Mouse (Mus musculus): ENCODE measurements around the gene Tsnaxip1. TPM values are rescaled to one million over a fixed set of nuclear protein-coding genes. Genes with fewer than 3 reads are reported as not detected.

Gene Tsnaxip1
- total and polyA plus RNA-seq, 2 experiments from 2014 or later = 0.16 to 0.62 TPM

- WGBS = 85% methylated on average over 5 of the region's 5 CpGs
- Histone ChIP-seq H3K36me3 (ENCODE audit: insufficient read depth, low read length) (no peaks in the 10 kb centered on the region), H3K27me3 (ENCODE audit: insufficient read depth, low read length) (no peaks in the 10 kb centered on the region), H3K4me2 (ENCODE audit: low read depth, low read length, poor library complexity, severe bottlenecking) (no peak overlapping the region), H3K4me3 (ENCODE audit: low read depth, low read length) (no peak overlapping the region), H3K9ac (replicated peaks; ENCODE audit: low read length, poor library complexity, severe bottlenecking) (no peak overlapping the region), H3K9me3 (ENCODE audit: low read length) (no peaks in the 10 kb centered on the region), H3K27ac (ENCODE audit: low read depth, low read length) (no peak overlapping the region), H3K4me1 (ENCODE audit: insufficient read depth, low read length) (peaks cover 20% of the 10 kb centered on the region)
- no peak for TF ChIP-seq CTCF (IDR thresholded peaks at IDR 0.05)
- ATAC-seq (ENCODE audit: low FRiP score) = no peak
- no peak for DNase-seq (ENCODE audit: low spot score)
These were observed 31.0 kb downstream of the Tsnaxip1 start for GRCm38 (mm10) chr8:105858495-105858894.

DNA sequence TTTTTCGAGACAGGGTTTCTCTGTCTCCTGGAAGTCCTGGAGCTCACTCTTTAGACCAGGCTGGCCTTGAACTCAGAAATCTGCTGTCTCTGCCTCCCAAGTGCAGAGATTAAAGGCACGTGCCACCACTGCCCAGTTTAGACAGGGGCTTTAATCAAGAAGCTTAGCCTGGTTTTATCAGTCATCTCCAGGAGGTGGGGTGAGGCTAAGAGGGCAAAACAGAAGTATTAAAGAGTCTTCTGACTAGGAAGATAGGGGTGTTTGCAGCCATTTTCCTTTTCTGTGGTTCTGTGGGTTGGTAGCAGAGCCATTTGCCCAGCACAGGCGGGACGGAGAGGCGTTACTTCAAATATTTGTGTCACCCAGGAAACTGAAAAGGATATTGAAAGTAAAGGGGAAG, 31.8 kb downstream of the Tsnaxip1 start:
- no peak for DNase-seq (ENCODE audit: low spot score)
- Histone ChIP-seq H3K27ac (ENCODE audit: low read depth, low read length) (no peak overlapping the region), H3K27me3 (ENCODE audit: insufficient read depth, low read length) (no peaks in the 10 kb centered on the region), H3K9ac (replicated peaks; ENCODE audit: low read length, poor library complexity, severe bottlenecking) (no peak overlapping the region), H3K4me2 (ENCODE audit: low read depth, low read length, poor library complexity, severe bottlenecking) (no peak overlapping the region), H3K36me3 (ENCODE audit: insufficient read depth, low read length) (no peaks in the 10 kb centered on the region), H3K4me3 (ENCODE audit: low read depth, low read length) (no peak overlapping the region), H3K4me1 (ENCODE audit: insufficient read depth, low read length) (peaks cover 23% of the 10 kb centered on the region), H3K9me3 (ENCODE audit: low read length) (no peaks in the 10 kb centered on the region)
- no peak for ATAC-seq (ENCODE audit: low FRiP score)
- no peak for TF ChIP-seq CTCF (IDR thresholded peaks at IDR 0.05)
- 71% methylated on average over 5 of the region's 5 CpGs for WGBS

DNA sequence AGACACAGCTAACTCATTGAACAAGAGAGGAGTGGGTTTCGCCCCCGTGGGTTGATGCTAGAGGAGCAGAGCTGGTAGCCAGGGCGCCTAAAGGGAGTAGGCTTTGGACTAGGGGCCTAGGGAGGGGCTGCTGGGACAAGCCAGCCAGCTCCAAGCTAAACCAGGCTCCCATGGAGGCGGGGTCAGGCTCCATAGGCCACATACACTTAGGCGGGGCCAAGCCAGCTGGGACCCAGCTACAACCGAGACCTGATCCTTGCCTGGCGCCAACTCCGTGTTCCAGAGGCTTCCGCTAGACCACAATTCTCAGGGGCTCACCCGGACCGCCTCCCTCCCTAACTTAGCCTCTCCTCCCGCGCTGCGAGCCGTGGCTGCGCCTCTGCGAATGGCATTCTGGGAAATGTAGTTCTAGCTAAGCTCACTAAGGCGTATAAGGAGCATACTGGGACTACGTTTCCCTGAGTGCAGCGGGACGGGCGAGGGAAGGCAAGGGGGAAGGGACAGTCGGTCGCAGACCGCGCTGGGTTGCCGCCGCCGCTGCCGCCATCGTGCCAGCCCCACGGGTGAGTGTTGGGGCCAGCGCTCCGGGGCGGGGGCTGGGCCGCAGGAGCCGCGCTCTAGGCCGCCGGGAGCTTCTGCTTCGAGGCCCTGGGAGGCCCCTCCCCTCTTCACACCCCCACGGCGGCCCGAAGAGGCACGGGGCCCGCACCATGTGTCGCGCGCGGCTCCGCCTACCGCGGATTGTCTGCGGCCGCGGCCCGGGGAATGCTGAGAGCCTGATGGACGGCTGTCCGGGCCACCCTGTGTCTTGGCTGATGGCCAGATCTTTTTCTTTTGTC, 32.8 kb downstream of the Tsnaxip1 start, which contains the start of gene Nutf2:
Nutf2 (plus strand) TSS at position 438 of the 839 bp plus-strand sequence.
- peak within 1 kb of the TSS; percentile 86 for H3K27ac ChIP-seq (ENCODE audit: low read depth, low read length)
- no peaks in the 10 kb centered on the region for H3K27me3 ChIP-seq (ENCODE audit: insufficient read depth, low read length)
- peak; percentile 5; the same call in 1 of the 2 replicates for TF ChIP-seq CTCF (IDR thresholded peaks at IDR 0.05)
- H3K4me2 ChIP-seq (ENCODE audit: low read depth, low read length, poor library complexity, severe bottlenecking) = peak within 1 kb of the TSS; percentile 91
- ATAC-seq (ENCODE audit: low FRiP score) = peak; percentile 96
- peak within 1 kb of the TSS; percentile 93 for H3K9ac ChIP-seq (replicated peaks; ENCODE audit: low read length, poor library complexity, severe bottlenecking)
- WGBS = under 1% methylated on average over 44 of the region's 59 CpGs
- H3K4me1 ChIP-seq (ENCODE audit: insufficient read depth, low read length) = peaks cover 23% of the 10 kb centered on the region
- H3K9me3 ChIP-seq (ENCODE audit: low read length) = no peaks in the 10 kb centered on the region
- no peaks in the 10 kb centered on the region for H3K36me3 ChIP-seq (ENCODE audit: insufficient read depth, low read length)
- peak within 1 kb of the TSS; percentile 59 for H3K4me3 ChIP-seq (ENCODE audit: low read depth, low read length)
- peak; percentile 99 for DNase-seq (ENCODE audit: low spot score)

DNA sequence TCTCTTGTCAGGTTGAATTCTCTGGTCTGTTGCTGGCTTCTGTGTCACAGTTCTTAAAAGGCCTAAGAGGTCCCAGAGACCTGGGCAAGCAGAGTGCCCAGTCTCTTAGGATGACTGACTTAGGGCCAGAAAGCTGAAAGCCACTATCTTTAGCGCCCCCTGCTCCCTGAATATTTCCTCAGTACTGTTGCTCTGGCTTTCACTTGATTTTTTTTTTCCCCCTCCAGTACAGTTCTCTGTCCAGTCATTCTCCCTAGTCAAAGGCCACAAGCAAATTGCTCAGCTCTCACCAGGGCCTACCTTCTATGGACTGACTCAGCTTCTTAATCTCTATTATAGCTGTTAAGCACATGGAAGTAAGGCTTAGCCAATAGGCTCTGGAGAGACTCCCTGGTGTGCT, 34.4 kb downstream of the Tsnaxip1 start:
- 5% methylated on average over 1 of the region's 1 CpGs for WGBS
- no peaks in the 10 kb centered on the region for H3K27me3 ChIP-seq (ENCODE audit: insufficient read depth, low read length)
- no peaks in the 10 kb centered on the region for H3K9me3 ChIP-seq (ENCODE audit: low read length)
- ATAC-seq (ENCODE audit: low FRiP score) (no peak), DNase-seq (ENCODE audit: low spot score) (peak; percentile 33)
- peak; percentile 48 for TF ChIP-seq CTCF (IDR thresholded peaks at IDR 0.05)
- peak overlapping the region; percentile 59; the same call in 1 of the 2 replicates for H3K4me3 ChIP-seq (ENCODE audit: low read depth, low read length)
- no peak overlapping the region for H3K27ac ChIP-seq (ENCODE audit: low read depth, low read length)
- H3K4me2 ChIP-seq (ENCODE audit: low read depth, low read length, poor library complexity, severe bottlenecking) = peak overlapping the region; percentile 91
- peaks cover 17% of the 10 kb centered on the region for H3K4me1 ChIP-seq (ENCODE audit: insufficient read depth, low read length)
- peak overlapping the region; percentile 93; the same call in 1 of the 2 replicates for H3K9ac ChIP-seq (replicated peaks; ENCODE audit: low read length, poor library complexity, severe bottlenecking)
- H3K36me3 ChIP-seq (ENCODE audit: insufficient read depth, low read length) = peaks cover 4% of the 10 kb centered on the region; the same call in 1 of the 2 replicates

DNA sequence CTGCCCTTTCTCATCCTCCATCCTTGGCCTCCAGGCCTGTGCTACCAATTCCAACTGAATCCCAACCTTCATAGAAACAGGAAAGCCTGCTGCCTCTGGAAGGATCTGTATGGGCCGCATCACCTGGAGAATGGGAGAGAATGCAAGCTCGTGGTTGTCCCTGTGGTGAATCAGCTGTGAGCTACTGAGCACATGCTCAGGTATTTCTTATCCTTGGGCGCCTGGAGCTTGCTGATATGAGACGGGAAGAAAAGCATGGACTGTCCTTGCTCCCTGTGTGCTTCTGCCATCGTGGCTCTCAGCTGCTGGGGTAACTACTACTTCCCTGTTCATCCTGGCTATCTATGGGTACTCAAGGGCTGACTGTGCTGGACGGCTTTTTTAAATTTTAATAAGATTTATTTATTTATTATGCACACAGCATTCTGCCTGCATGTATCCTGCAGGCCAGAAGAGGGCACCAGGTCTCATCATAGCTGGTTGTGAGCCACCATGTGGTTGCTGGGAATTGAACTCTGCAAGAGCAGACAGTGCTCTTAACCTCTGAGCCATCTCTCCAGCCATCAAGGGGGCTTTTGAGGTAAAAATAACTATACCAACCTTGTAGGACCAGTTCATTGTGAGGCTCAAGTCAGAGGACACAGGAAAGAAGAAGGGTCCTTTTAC, 39.0 kb downstream of the Tsnaxip1 start:
- no peak overlapping the region for H3K27ac ChIP-seq (ENCODE audit: low read depth, low read length)
- no peak overlapping the region for H3K4me2 ChIP-seq (ENCODE audit: low read depth, low read length, poor library complexity, severe bottlenecking)
- no peak overlapping the region for H3K9ac ChIP-seq (replicated peaks; ENCODE audit: low read length, poor library complexity, severe bottlenecking)
- no peak for ATAC-seq (ENCODE audit: low FRiP score)
- peaks cover 11% of the 10 kb centered on the region for H3K4me1 ChIP-seq (ENCODE audit: insufficient read depth, low read length)
- WGBS = 81% methylated on average over 6 of the region's 6 CpGs
- no peak for DNase-seq (ENCODE audit: low spot score)
- H3K27me3 ChIP-seq (ENCODE audit: insufficient read depth, low read length) = no peaks in the 10 kb centered on the region
- peaks cover 12% of the 10 kb centered on the region; the same call in 1 of the 2 replicates for H3K36me3 ChIP-seq (ENCODE audit: insufficient read depth, low read length)
- TF ChIP-seq CTCF (IDR thresholded peaks at IDR 0.05) = peak; percentile 63
- H3K9me3 ChIP-seq (ENCODE audit: low read length) = no peaks in the 10 kb centered on the region
- H3K4me3 ChIP-seq (ENCODE audit: low read depth, low read length) = no peak overlapping the region

DNA sequence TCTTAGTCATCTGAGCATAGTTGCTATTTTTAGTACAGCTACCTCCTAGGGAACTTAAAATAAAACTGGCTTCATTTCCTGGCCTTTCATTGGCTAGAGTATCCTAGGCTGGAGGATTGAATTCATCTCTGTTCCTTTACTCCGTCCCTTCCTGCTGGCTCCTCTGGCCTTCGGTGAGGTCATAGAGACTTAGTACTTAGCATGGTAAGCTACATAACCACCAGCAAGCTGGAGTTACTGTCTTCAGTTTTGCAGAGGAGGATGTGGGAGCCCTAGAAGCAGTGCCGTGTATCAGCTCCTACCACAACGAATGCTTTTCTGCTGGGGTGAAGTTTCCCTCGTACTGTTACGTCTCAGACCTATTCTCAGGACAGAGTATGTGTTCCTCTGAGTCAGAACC, 46.8 kb downstream of the Tsnaxip1 start:
- Histone ChIP-seq H3K4me3 (ENCODE audit: low read depth, low read length) (no peak overlapping the region), H3K27me3 (ENCODE audit: insufficient read depth, low read length) (no peaks in the 10 kb centered on the region), H3K9ac (replicated peaks; ENCODE audit: low read length, poor library complexity, severe bottlenecking) (no peak overlapping the region), H3K4me2 (ENCODE audit: low read depth, low read length, poor library complexity, severe bottlenecking) (no peak overlapping the region), H3K9me3 (ENCODE audit: low read length) (no peaks in the 10 kb centered on the region), H3K27ac (ENCODE audit: low read depth, low read length) (no peak overlapping the region), H3K36me3 (ENCODE audit: insufficient read depth, low read length) (peaks cover 40% of the 10 kb centered on the region), H3K4me1 (ENCODE audit: insufficient read depth, low read length) (no peaks in the 10 kb centered on the region)
- DNase-seq (ENCODE audit: low spot score) (no peak), ATAC-seq (ENCODE audit: low FRiP score) (no peak)
- WGBS = 90% methylated on average over 6 of the region's 6 CpGs
- TF ChIP-seq CTCF (IDR thresholded peaks at IDR 0.05) = no peak
